Mouse (Mus musculus) C2C12 (cell line): ENCODE measurements around the gene Vps33a.

Experiments
- CTCF ChIP-seq: IDR thresholded peaks from one replicate; pipeline ENCODE4 v1.5.1; 2011; ENCODE audit not compliant: control insufficient read depth, insufficient read depth, insufficient read length
- MYOD1 ChIP-seq: IDR thresholded peaks from one replicate; pipeline ENCODE4 v1.6.1; 2011; ENCODE audit warnings: low read depth; ENCODE audit not compliant: control insufficient read depth, insufficient read length
- MYOG ChIP-seq: IDR thresholded peaks from one replicate; pipeline ENCODE4 v1.6.1; 2011; ENCODE audit not compliant: control insufficient read depth, insufficient read length; ENCODE audit errors: extremely low read depth

GRCm38 (mm10) chr5:123512102-123512501 is 60.7 kb downstream of the Vps33a start:
- TF ChIP-seq CTCF (no peak), MYOD1 (no peak), MYOG (no peak)
